Mouse (Mus musculus) hindbrain, embryonic 14.5 days (tissue): ENCODE results near the gene Plvap. TPM values are rescaled to one million over a fixed set of nuclear protein-coding genes. Genes with fewer than 3 reads are reported as not detected.

Experiments used
- ATAC-seq: fragments of 200-750 bp; cut with Nextera tagmentation; 2 replicates; pipeline ENCODE4 v1.8.0; 2017; ENCODE audit warnings: moderate number of reproducible peaks, mild to moderate bottlenecking, moderate TSS enrichment, moderate library complexity; ENCODE audit not compliant: low FRiP score
- DNase-seq: peaks from one replicate; pipeline ENCODE4 v3.0.0-alpha.2; 2015; ENCODE audit warnings: low spot score
- H3K27ac ChIP-seq: fragments of 300-500 bp; sonication (generic); 2 replicates; pipeline ENCODE4 v1.5.1; 2014; ENCODE audit warnings: mild to moderate bottlenecking, moderate library complexity
- H3K27me3 ChIP-seq: fragments of 300-500 bp; sonication (generic); 2 replicates; pipeline ENCODE4 v1.6.1; 2014; ENCODE audit warnings: mild to moderate bottlenecking, low read length, mixed read lengths; ENCODE audit not compliant: control insufficient read depth, insufficient read depth
- H3K36me3 ChIP-seq: fragments of 300-500 bp; sonication (generic); replicated peaks from 2 replicates; pipeline ENCODE4 v1.6.1; 2014; ENCODE audit not compliant: control insufficient read depth, insufficient read depth
- H3K4me1 ChIP-seq: fragments of 300-500 bp; sonication (generic); replicated peaks from 2 replicates; pipeline ENCODE4 v1.6.1; 2014; ENCODE audit warnings: antibody characterized with exemption, low read length, mixed read lengths; ENCODE audit not compliant: control insufficient read depth, insufficient read depth
- H3K4me2 ChIP-seq: fragments of 300-500 bp; sonication (generic); replicated peaks from 2 replicates; pipeline ENCODE4 v1.6.1; 2014; ENCODE audit warnings: mild to moderate bottlenecking, moderate library complexity
- H3K4me3 ChIP-seq: fragments of 300-500 bp; sonication (generic); replicated peaks from 2 replicates; pipeline ENCODE4 v1.5.1; 2014; ENCODE audit warnings: mild to moderate bottlenecking, low read length
- H3K9ac ChIP-seq: fragments of 300-500 bp; sonication (generic); 2 replicates; pipeline ENCODE4 v1.6.1; 2014
- H3K9me3 ChIP-seq: fragments of 300-500 bp; sonication (generic); 2 replicates; pipeline ENCODE4 v1.6.1; 2016; ENCODE audit warnings: low read length; ENCODE audit not compliant: control insufficient read depth
- WGBS: fragments of 180-500 bp; shearing (Covaris S2); extraction: QIAGEN DNeasy Blood & Tissue Kit; methylation state at CpG from one replicate; pipeline ENCODE4 v1.1.7; 2014; 5-methylcytosine and 5-hydroxymethylcytosine counted together
- polyA plus RNA-seq: library from polyadenylated mRNA; unstranded; fragments of >200 nt; fragmentation: Nextera tagmentation; extraction: Ambion mirVana; gene quantifications from 2 replicates; pipeline ENCODE4 v1.2.1, GENCODE M21; 2014

The Plvap gene
- polyA plus RNA-seq = 9.2 and 10.5 TPM in 2 replicates

- Histone ChIP-seq H3K4me3 (no peak within 1 kb of the TSS), H3K27ac (no peak within 1 kb of the TSS), H3K9ac (no peak within 1 kb of the TSS), H3K4me2 (no peak within 1 kb of the TSS), H3K27me3 (peaks cover 32% of the 10 kb centered on the region), H3K9me3 (no peaks in the 10 kb centered on the region), H3K36me3 (no peaks in the 10 kb centered on the region), H3K4me1 (peaks cover 10% of the 10 kb centered on the region)
- 71% methylated on average over 14 of the region's 14 CpGs for WGBS
- ATAC-seq (no peak), DNase-seq (no peak)
Observed at GRCm38 (mm10) chr8:71511644-71512043, at the start of gene Plvap. TSS of gene Plvap (minus strand) at chr8:71511752.

GRCm38 (mm10) chr8:71560765-71561164 lies 49.2 kb upstream of the Plvap start:
- DNase-seq = no peak
- H3K4me2 ChIP-seq = no peak overlapping the region
- H3K4me3 ChIP-seq = no peak overlapping the region
- ATAC-seq = no peak
- no peak overlapping the region for H3K27ac ChIP-seq
- no peak overlapping the region for H3K9ac ChIP-seq
- WGBS = 87% methylated on average over 5 of the region's 5 CpGs
- no peaks in the 10 kb centered on the region for H3K9me3 ChIP-seq
- H3K4me1 ChIP-seq = 0 out of 2 replicates have a peak, but pooled peaks cover 4% of the 10 kb centered on the region
- H3K27me3 ChIP-seq = peaks cover 83% of the 10 kb centered on the region
- H3K36me3 ChIP-seq = no peaks in the 10 kb centered on the region

GRCm38 (mm10) chr8:71560071-71560470 lies 48.5 kb upstream of the Plvap start:
- Histone ChIP-seq H3K4me1 (0 out of 2 replicates have a peak, but pooled peaks cover 4% of the 10 kb centered on the region), H3K36me3 (no peaks in the 10 kb centered on the region), H3K4me2 (no peak overlapping the region), H3K9me3 (no peaks in the 10 kb centered on the region), H3K4me3 (no peak overlapping the region), H3K9ac (no peak overlapping the region), H3K27ac (no peak overlapping the region), H3K27me3 (peaks cover 90% of the 10 kb centered on the region)
- DNase-seq = no peak
- no peak for ATAC-seq
- WGBS = 79% methylated on average over 3 of the region's 3 CpGs

DNA sequence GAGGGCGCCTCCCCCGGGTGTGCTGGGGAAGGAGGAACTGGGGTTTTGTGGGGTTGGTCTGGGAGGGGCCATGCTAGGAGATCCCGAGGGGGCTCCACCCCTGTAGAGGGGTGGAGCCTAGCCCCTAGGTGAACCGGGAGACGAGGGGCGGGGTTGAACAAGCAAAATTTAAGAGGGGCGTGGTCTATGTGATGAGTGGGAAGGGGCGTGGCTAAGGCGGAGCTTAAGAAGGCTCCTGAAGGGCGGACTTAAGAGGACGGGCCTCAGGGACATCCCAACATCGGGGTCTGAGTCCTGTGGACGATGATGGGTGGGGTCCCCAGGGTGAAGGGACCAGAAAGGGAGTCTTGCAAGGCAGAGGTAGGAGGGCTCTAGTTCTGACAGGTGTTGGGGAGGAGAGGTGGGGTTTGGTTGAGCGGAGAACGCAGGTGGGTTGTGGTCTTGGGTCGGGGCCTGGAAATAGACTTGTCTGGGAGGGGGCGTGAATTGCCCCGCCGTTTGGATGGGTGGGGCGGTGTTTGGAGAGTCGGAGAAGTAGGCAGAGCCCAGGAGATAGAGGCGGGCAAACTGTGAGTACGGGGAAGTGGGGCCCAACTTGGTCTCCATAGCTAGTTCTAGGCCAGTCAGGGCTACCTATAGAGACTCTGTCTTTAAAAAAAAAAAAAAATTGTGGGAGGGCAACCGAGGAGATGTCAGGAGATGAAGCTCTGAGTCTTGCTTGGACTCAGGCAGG lies 47.6 kb upstream of the Plvap start:
- no peak for DNase-seq
- Histone ChIP-seq H3K4me3 (peak overlapping the region; percentile 18), H3K36me3 (no peaks in the 10 kb centered on the region), H3K27me3 (peaks cover 88% of the 10 kb centered on the region), H3K27ac (no peak overlapping the region), H3K4me1 (0 out of 2 replicates have a peak, but pooled peaks cover 4% of the 10 kb centered on the region), H3K4me2 (peak overlapping the region; percentile 38), H3K9ac (no peak overlapping the region), H3K9me3 (no peaks in the 10 kb centered on the region)
- 0 out of 2 replicates have a peak, but pooled peaks have one; percentile 10 for ATAC-seq
- 3% methylated on average over 24 of the region's 24 CpGs for WGBS

DNA sequence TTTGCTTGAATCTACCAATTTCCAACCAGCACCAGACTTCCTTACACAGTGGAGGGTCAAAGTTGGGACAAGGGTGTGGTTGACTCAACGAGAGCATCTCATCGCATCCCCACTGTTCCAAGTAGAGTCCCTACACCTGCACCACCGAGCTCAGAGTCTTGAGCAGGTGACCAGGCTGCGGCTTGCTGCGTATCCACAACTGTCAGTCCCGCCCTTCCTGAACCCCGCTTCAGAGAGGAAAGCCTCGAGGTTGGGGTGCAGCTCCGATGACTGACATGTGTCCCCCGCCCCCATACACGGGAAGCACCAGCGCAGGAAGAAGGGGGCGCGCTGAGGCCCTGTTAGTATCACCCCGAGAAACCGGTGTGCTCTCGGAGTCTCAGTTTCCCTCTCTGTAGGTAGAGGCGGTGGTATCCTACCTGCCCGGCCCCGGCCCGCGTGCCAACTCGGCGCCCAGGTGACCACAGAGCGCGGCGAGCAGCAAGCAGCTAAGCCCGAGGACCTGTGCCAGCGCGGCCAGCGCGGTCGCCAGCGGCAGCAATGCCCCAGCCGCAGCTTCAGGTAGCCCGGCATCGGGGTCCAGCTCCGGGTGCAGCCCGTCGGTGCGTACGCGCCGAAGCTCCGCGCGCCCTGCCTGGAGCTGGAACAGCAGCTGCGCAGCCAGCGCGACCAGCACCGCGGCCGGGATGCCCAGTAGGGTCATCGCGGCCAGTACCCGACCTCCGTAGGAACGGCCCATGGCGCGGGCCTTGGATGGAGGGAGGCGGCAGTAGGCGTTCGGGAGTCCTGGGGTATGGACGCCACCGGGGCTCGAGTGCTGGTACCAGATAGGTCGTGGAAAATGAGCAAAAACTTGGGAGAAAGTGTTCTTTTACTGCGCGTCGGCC lies 46.8 kb upstream of the Plvap start, which contains the start of gene Tmem221:
TSS of gene Tmem221 (minus strand) at position 801 of the 887 bp plus-strand sequence.
- Histone ChIP-seq H3K9ac (no peak within 1 kb of the TSS), H3K27me3 (peaks cover 80% of the 10 kb centered on the region), H3K9me3 (no peaks in the 10 kb centered on the region), H3K4me1 (0 out of 2 replicates have a peak, but pooled peaks cover 4% of the 10 kb centered on the region), H3K4me2 (peak within 1 kb of the TSS; percentile 38), H3K36me3 (no peaks in the 10 kb centered on the region), H3K4me3 (peak within 1 kb of the TSS; percentile 18), H3K27ac (no peak within 1 kb of the TSS)
- WGBS = 4% methylated on average over 70 of the region's 70 CpGs
- ATAC-seq = no peak
- DNase-seq = no peak

DNA sequence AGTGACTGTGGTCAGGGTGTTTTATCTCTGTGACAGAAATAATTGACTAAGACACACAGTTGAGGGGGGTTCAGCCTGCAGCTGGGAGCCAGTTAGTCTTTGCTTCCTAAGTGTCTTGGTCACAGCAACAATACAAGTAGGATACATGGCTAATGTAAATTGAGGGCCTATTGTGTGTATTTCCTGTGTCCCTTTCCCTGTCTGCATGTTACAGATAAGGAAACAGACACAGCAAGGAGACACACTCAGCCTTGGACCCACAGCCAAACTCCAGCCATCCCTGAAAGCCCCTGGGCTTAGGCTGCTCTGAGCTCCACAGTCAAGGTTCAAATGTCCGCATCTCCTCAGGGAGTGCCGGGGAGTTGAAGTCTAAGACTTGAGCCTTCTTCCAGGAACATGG lies 43.1 kb upstream of the Plvap start:
- Histone ChIP-seq H3K27me3 (peaks cover 45% of the 10 kb centered on the region), H3K36me3 (no peaks in the 10 kb centered on the region), H3K9ac (no peak overlapping the region), H3K9me3 (no peaks in the 10 kb centered on the region), H3K27ac (no peak overlapping the region), H3K4me3 (no peak overlapping the region), H3K4me2 (no peak overlapping the region), H3K4me1 (no peaks in the 10 kb centered on the region)
- ATAC-seq (no peak), DNase-seq (no peak)
- WGBS = 87% methylated on average over 2 of the region's 2 CpGs

DNA sequence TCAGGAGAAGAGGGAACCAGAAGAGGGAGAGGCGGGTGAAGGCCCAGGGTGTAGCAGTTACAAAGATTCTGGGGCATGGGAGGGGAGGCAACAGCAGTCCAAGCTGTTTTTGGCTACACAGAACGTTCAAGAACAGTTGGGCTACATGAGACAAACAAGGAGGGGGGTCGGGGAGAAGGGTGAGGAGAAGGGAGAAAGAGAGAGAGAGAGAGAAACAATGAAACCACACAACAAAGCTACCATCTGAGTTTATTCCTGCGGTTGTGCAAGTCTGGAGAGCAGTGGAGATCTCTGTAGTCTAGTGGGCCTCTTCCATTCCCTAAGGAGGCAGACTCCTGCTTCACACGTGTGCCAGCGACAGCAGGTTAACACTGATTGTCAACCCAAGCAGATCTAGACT lies 42.4 kb upstream of the Plvap start:
- no peak overlapping the region for H3K4me2 ChIP-seq
- no peak overlapping the region for H3K4me3 ChIP-seq
- no peaks in the 10 kb centered on the region for H3K36me3 ChIP-seq
- 70% methylated on average over 6 of the region's 6 CpGs for WGBS
- H3K27me3 ChIP-seq = peaks cover 39% of the 10 kb centered on the region
- no peak overlapping the region for H3K27ac ChIP-seq
- DNase-seq = no peak
- no peaks in the 10 kb centered on the region for H3K9me3 ChIP-seq
- H3K9ac ChIP-seq = no peak overlapping the region
- no peaks in the 10 kb centered on the region for H3K4me1 ChIP-seq
- no peak for ATAC-seq

GRCm38 (mm10) chr8:71552770-71553169 lies 41.2 kb upstream of the Plvap start:
- 81% methylated on average over 6 of the region's 6 CpGs for WGBS
- H3K4me3 ChIP-seq = no peak overlapping the region
- ATAC-seq = no peak
- H3K9ac ChIP-seq = no peak overlapping the region
- H3K36me3 ChIP-seq = peaks cover 11% of the 10 kb centered on the region
- H3K27ac ChIP-seq = no peak overlapping the region
- DNase-seq = no peak
- H3K4me1 ChIP-seq = no peaks in the 10 kb centered on the region
- H3K27me3 ChIP-seq = peaks cover 26% of the 10 kb centered on the region
- no peak overlapping the region for H3K4me2 ChIP-seq
- H3K9me3 ChIP-seq = no peaks in the 10 kb centered on the region

DNA sequence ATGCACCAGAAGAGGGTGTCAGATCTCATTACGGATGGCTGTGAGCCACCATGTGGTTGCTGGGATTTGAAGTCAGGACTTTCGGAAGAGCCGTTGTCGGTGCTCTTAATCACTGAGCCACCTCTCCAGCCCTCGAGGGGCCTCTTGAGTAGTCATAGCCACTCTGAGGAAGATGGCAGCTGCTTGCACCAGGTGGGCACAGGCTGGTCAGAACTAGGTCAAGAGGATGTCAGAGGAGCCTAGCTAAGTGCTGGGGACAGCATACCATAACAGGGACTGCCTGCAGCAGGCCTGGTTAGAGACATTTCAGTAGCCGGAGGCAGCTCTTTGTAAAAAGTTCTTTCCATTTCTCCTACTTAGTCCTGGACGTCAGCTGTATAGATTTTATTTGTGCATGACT lies 39.2 kb upstream of the Plvap start:
- H3K4me3 ChIP-seq = no peak overlapping the region
- no peaks in the 10 kb centered on the region for H3K4me1 ChIP-seq
- WGBS = 67% methylated on average over 7 of the region's 7 CpGs
- no peak for DNase-seq
- H3K27me3 ChIP-seq = peaks cover 6% of the 10 kb centered on the region
- H3K4me2 ChIP-seq = no peak overlapping the region
- H3K9me3 ChIP-seq = no peaks in the 10 kb centered on the region
- no peak overlapping the region for H3K27ac ChIP-seq
- H3K9ac ChIP-seq = no peak overlapping the region
- ATAC-seq = no peak
- peaks cover 29% of the 10 kb centered on the region for H3K36me3 ChIP-seq
